Mouse (Mus musculus): ENCODE data around the gene Fastkd3.

DNA sequence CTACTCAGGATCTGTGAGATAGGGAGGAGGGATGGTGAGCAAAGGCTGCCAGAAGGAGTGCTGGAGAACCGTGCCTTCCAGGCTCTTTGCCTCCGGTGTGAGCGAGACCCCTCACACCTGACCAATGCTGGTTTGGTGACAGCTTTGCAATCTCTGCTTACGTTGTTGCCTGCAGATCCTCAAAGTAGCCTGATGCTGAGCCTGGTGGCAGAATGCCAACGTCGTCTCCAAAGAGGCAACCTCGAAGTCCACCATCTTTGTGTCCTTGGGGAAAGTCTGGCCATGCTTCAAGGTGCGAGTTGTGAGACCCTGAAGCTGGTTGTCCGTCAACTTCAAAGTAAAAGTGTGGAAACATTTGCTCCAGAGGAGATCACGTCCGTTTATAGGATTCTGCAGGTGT is 1.9 kb downstream of the Fastkd3 start:
- no peak for TF ChIP-seq CTCF (conservative IDR thresholded peaks at IDR 0.05; ENCODE audit: insufficient read depth, insufficient read length, low read depth, low read length)
- TF ChIP-seq POLR2A (IDR thresholded peaks at IDR 0.05; ENCODE audit: low read depth, low read length) = no peak
